Mouse (Mus musculus): ENCODE data around the gene Art1. TPM values are rescaled to one million over a fixed set of nuclear protein-coding genes. Genes with fewer than 3 reads are reported as not detected.

Gene Art1
- polyA plus RNA-seq, 1 experiment from 2014 or later = 0.70 TPM

DNA sequence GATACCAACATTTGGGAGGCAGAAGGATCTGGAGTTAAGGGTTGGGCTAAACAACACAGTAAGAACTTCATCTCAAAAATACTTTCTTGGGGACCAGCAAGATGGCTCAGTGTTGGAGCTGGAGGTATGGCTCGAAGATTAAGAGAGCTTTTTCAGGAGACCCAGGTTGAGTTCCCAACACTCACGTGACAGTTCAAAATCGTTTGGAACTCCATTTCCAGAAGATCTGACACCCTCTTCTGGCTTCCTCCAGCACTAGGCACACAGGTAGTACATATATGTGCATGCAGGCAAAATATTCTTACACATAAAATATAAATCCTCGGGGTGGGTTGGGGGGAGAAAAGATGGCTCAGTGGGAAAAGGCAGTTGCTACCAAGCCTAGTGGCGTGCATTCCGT, 35.2 kb upstream of the Art1 start:
- Histone ChIP-seq H3K4me2 (ENCODE audit: low read length) (peak overlapping the region; percentile 73), H3K36me3 (ENCODE audit: insufficient read depth, low read length) (0 out of 2 replicates have a peak, but pooled peaks cover 3% of the 10 kb centered on the region), H3K4me1 (replicated peaks; ENCODE audit: insufficient read depth, low read length) (0 out of 2 replicates have a peak, but pooled peaks cover 12% of the 10 kb centered on the region), H3K27ac (no peak overlapping the region), H3K4me3 (replicated peaks; ENCODE audit: low read depth, low read length) (peak overlapping the region; percentile 59), H3K27me3 (ENCODE audit: insufficient read depth, low read length) (no peaks in the 10 kb centered on the region), H3K9ac (ENCODE audit: low read depth, low read length) (peak overlapping the region; percentile 69; the same call in 1 of the 2 replicates), H3K9me3 (replicated peaks; ENCODE audit: low read length) (no peaks in the 10 kb centered on the region)
- TF ChIP-seq CTCF (IDR thresholded peaks at IDR 0.05; ENCODE audit: low read depth) = no peak
- 55% methylated on average over 6 of the region's 6 CpGs for WGBS
- DNase-seq (ENCODE audit: low spot score) = no peak
- ATAC-seq (replicated peaks; ENCODE audit: low FRiP score, low read depth) = no peak

DNA sequence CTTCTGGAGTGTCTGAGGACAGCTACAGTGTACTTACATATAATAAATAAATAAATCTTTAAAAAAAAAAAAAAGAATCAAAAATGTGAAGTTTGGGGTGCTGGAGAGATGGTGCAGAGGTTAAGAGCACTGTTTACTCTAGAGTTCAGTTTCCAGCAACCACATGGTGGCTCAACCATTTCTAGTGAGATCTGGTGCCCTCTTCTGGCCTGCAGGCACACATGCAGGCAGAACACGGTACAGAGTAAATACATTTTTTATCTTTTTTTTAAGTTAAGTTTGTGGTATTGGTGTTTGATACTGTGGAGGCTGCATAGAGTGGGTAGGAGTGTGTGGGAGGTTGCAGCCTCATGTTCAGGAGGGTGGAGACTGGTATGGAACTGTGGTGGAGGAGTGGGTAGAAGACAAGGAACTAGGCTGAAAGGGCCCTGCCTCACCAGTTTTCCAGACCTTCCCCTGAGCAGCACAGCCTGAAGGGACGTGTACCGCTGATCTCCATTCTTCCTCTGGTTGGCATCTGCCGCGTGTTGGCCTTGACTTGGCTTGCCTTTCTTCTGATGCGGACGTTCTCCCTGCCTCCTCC, 24.7 kb upstream of the Art1 start:
- H3K27ac ChIP-seq = no peak overlapping the region
- H3K9ac ChIP-seq (ENCODE audit: low read depth, low read length) = no peak overlapping the region
- DNase-seq (ENCODE audit: low spot score) (peak; percentile 52), ATAC-seq (replicated peaks; ENCODE audit: low FRiP score, low read depth) (no peak)
- WGBS = 81% methylated on average over 7 of the region's 7 CpGs
- peaks cover 62% of the 10 kb centered on the region for H3K36me3 ChIP-seq (ENCODE audit: insufficient read depth, low read length)
- H3K4me2 ChIP-seq (ENCODE audit: low read length) = no peak overlapping the region
- no peaks in the 10 kb centered on the region for H3K4me1 ChIP-seq (replicated peaks; ENCODE audit: insufficient read depth, low read length)
- no peak overlapping the region for H3K4me3 ChIP-seq (replicated peaks; ENCODE audit: low read depth, low read length)
- H3K9me3 ChIP-seq (replicated peaks; ENCODE audit: low read length) = no peaks in the 10 kb centered on the region
- peak; percentile 78 for TF ChIP-seq CTCF (IDR thresholded peaks at IDR 0.05; ENCODE audit: low read depth)
- no peaks in the 10 kb centered on the region for H3K27me3 ChIP-seq (ENCODE audit: insufficient read depth, low read length)

DNA sequence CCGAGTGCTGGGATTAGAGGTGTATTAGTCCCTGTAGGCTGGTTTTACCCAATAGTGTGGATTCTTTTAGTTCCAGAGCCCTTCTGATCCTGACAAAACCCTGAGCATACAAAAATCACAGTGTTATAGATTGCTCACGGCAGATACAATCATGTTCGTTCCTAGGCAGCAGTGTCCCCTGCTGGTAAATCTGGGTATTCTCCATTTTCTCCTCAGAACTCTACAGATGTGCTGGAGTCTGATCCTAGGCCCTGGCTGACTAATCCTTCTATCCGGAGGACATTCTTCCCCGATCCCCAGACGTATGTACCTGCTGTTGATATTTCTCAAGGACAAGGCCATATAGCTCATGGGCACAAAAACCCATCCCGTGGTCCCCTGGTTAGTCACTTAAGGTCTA, 23.0 kb upstream of the Art1 start:
- 76% methylated on average over 7 of the region's 7 CpGs for WGBS
- H3K9me3 ChIP-seq (replicated peaks; ENCODE audit: low read length) = no peaks in the 10 kb centered on the region
- no peak overlapping the region for H3K27ac ChIP-seq
- peaks cover 63% of the 10 kb centered on the region for H3K36me3 ChIP-seq (ENCODE audit: insufficient read depth, low read length)
- ATAC-seq (replicated peaks; ENCODE audit: low FRiP score, low read depth) (no peak), DNase-seq (ENCODE audit: low spot score) (peak; percentile 61)
- no peak overlapping the region for H3K4me3 ChIP-seq (replicated peaks; ENCODE audit: low read depth, low read length)
- H3K9ac ChIP-seq (ENCODE audit: low read depth, low read length) = no peak overlapping the region
- H3K4me1 ChIP-seq (replicated peaks; ENCODE audit: insufficient read depth, low read length) = no peaks in the 10 kb centered on the region
- no peaks in the 10 kb centered on the region for H3K27me3 ChIP-seq (ENCODE audit: insufficient read depth, low read length)
- TF ChIP-seq CTCF (IDR thresholded peaks at IDR 0.05; ENCODE audit: low read depth) = peak; percentile 80
- H3K4me2 ChIP-seq (ENCODE audit: low read length) = no peak overlapping the region

DNA sequence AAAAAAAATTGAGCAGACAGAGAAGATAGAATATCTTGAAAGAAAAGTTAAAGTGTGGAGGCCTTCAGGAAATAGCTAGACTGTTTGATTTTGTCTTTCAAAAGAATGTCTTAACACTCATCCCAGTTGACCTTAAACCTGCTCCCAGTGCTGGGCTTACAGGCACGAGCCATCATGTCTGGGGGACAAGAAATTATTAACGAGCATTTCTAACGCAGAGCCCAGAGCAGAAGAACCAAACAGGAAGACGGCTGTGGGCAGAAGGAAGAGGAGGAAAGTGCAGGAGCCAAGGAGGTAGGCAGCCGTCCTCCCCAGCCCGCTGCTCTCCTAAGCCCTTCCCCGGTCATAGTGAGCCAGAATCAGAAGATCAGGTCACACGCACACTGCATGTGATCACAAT, 21.2 kb upstream of the Art1 start:
- Histone ChIP-seq H3K4me1 (replicated peaks; ENCODE audit: insufficient read depth, low read length) (no peaks in the 10 kb centered on the region), H3K4me3 (replicated peaks; ENCODE audit: low read depth, low read length) (no peak overlapping the region), H3K27ac (no peak overlapping the region), H3K27me3 (ENCODE audit: insufficient read depth, low read length) (no peaks in the 10 kb centered on the region), H3K9me3 (replicated peaks; ENCODE audit: low read length) (no peaks in the 10 kb centered on the region), H3K36me3 (ENCODE audit: insufficient read depth, low read length) (peaks cover 64% of the 10 kb centered on the region), H3K4me2 (ENCODE audit: low read length) (no peak overlapping the region), H3K9ac (ENCODE audit: low read depth, low read length) (no peak overlapping the region)
- ATAC-seq (replicated peaks; ENCODE audit: low FRiP score, low read depth) = no peak
- no peak for DNase-seq (ENCODE audit: low spot score)
- no peak for TF ChIP-seq CTCF (IDR thresholded peaks at IDR 0.05; ENCODE audit: low read depth)
- 82% methylated on average over 8 of the region's 8 CpGs for WGBS

DNA sequence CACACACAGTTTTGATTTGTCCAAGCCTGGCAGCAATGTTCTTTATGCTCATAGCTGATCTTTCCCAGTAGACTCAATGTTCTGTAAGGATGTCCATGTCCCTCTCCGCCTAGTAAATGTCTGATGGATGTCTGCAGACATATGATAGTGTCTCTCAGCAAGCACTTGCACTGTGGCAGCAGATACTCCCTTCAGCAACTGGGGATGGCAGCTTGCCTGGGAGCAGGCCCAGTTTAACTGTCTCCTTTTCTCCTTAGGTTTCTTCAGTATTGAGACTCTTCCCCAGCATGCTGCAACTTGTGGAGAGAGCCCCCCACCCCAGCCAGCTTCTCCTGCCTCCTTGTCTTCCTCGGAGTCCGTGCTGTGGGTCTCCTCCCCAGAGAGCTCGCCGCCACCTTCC, 19.8 kb upstream of the Art1 start:
- H3K4me1 ChIP-seq (replicated peaks; ENCODE audit: insufficient read depth, low read length) = no peaks in the 10 kb centered on the region
- H3K27me3 ChIP-seq (ENCODE audit: insufficient read depth, low read length) = no peaks in the 10 kb centered on the region
- no peak overlapping the region for H3K27ac ChIP-seq
- WGBS = 91% methylated on average over 5 of the region's 5 CpGs
- DNase-seq (ENCODE audit: low spot score) (no peak), ATAC-seq (replicated peaks; ENCODE audit: low FRiP score, low read depth) (no peak)
- H3K36me3 ChIP-seq (ENCODE audit: insufficient read depth, low read length) = peaks cover 56% of the 10 kb centered on the region
- no peak for TF ChIP-seq CTCF (IDR thresholded peaks at IDR 0.05; ENCODE audit: low read depth)
- H3K9ac ChIP-seq (ENCODE audit: low read depth, low read length) = no peak overlapping the region
- no peak overlapping the region for H3K4me3 ChIP-seq (replicated peaks; ENCODE audit: low read depth, low read length)
- no peaks in the 10 kb centered on the region for H3K9me3 ChIP-seq (replicated peaks; ENCODE audit: low read length)
- H3K4me2 ChIP-seq (ENCODE audit: low read length) = no peak overlapping the region

DNA sequence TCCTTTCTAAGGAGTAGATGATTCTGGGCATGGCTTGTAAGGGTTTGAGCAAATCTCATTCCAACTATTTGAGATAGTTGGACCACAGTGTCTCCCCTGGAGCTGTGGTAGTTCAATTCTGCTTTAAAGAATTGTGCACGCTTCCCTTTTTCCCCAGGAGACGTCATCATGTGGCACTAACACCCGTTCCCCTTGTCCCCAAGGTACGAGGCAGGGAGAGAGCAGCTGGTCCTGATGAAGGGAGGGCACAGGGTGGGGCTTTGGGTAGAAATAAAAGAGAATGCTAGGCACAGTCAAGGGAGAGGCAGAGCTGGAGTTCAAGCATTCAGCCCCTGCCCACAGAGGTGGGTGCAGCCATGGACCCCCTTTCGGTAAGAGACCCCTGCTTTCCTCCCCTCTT, 18.7 kb upstream of the Art1 start, which contains the start of gene Trpc2:
Gene Trpc2, plus strand, starts transcription at position 301 of the 400 bp plus-strand sequence.
- TF ChIP-seq CTCF (IDR thresholded peaks at IDR 0.05; ENCODE audit: low read depth) = no peak
- H3K9me3 ChIP-seq (replicated peaks; ENCODE audit: low read length) = no peaks in the 10 kb centered on the region
- no peak within 1 kb of the TSS for H3K4me2 ChIP-seq (ENCODE audit: low read length)
- DNase-seq (ENCODE audit: low spot score) = no peak
- peaks cover 47% of the 10 kb centered on the region for H3K36me3 ChIP-seq (ENCODE audit: insufficient read depth, low read length)
- no peak for ATAC-seq (replicated peaks; ENCODE audit: low FRiP score, low read depth)
- no peak within 1 kb of the TSS for H3K4me3 ChIP-seq (replicated peaks; ENCODE audit: low read depth, low read length)
- no peak within 1 kb of the TSS for H3K27ac ChIP-seq
- no peaks in the 10 kb centered on the region for H3K27me3 ChIP-seq (ENCODE audit: insufficient read depth, low read length)
- H3K4me1 ChIP-seq (replicated peaks; ENCODE audit: insufficient read depth, low read length) = no peaks in the 10 kb centered on the region
- no peak within 1 kb of the TSS for H3K9ac ChIP-seq (ENCODE audit: low read depth, low read length)
- WGBS = 88% methylated on average over 5 of the region's 5 CpGs
